Mouse (Mus musculus): ENCODE data around the gene Hmgcll1. TPM values are rescaled to one million over a fixed set of nuclear protein-coding genes. Genes with fewer than 3 reads are reported as not detected.

Hmgcll1 gene
- total RNA-seq (2017): 0.86 and 1.4 TPM in 2 replicates

- ATAC-seq (ENCODE audit: extremely low read depth, insufficient number of reproducible peaks, low FRiP score, poor library complexity, severe bottlenecking): peak; percentile 30; the same call in 1 of the 2 replicates
Measured at GRCm38 (mm10) chr9:76014631-76015531, at the start of gene Hmgcll1. Gene Hmgcll1, plus strand, starts transcription at chr9:76014855.

GRCm38 (mm10) chr9:75980097-75980496 is 34.6 kb upstream of the Hmgcll1 start:
- ATAC-seq (ENCODE audit: extremely low read depth, insufficient number of reproducible peaks, low FRiP score, poor library complexity, severe bottlenecking): no peak

- no peak for ATAC-seq (ENCODE audit: extremely low read depth, insufficient number of reproducible peaks, low FRiP score, poor library complexity, severe bottlenecking)
Measured at GRCm38 (mm10) chr9:75981139-75981538, 33.5 kb upstream of the Hmgcll1 start.

- no peak for ATAC-seq (ENCODE audit: extremely low read depth, insufficient number of reproducible peaks, low FRiP score, poor library complexity, severe bottlenecking)
Measured at GRCm38 (mm10) chr9:75989491-75989890, 25.2 kb upstream of the Hmgcll1 start.

- no peak for ATAC-seq (ENCODE audit: extremely low read depth, insufficient number of reproducible peaks, low FRiP score, poor library complexity, severe bottlenecking)
Measured at GRCm38 (mm10) chr9:75998791-75999350, 15.8 kb upstream of the Hmgcll1 start.

- no peak for ATAC-seq (ENCODE audit: extremely low read depth, insufficient number of reproducible peaks, low FRiP score, poor library complexity, severe bottlenecking)
Measured at GRCm38 (mm10) chr9:76000876-76001858, 13.5 kb upstream of the Hmgcll1 start.

GRCm38 (mm10) chr9:76003066-76003465 is 11.6 kb upstream of the Hmgcll1 start:
- no peak for ATAC-seq (ENCODE audit: extremely low read depth, insufficient number of reproducible peaks, low FRiP score, poor library complexity, severe bottlenecking)

- no peak for ATAC-seq (ENCODE audit: extremely low read depth, insufficient number of reproducible peaks, low FRiP score, poor library complexity, severe bottlenecking)
Measured at GRCm38 (mm10) chr9:76003637-76004036, 11.0 kb upstream of the Hmgcll1 start.

- ATAC-seq (ENCODE audit: extremely low read depth, insufficient number of reproducible peaks, low FRiP score, poor library complexity, severe bottlenecking): no peak
Measured at GRCm38 (mm10) chr9:76007342-76007970, 7.2 kb upstream of the Hmgcll1 start.

- no peak for ATAC-seq (ENCODE audit: extremely low read depth, insufficient number of reproducible peaks, low FRiP score, poor library complexity, severe bottlenecking)
Measured at GRCm38 (mm10) chr9:76013789-76014188, 866 bp upstream of the Hmgcll1 start.

- no peak for ATAC-seq (ENCODE audit: extremely low read depth, insufficient number of reproducible peaks, low FRiP score, poor library complexity, severe bottlenecking)
Measured at GRCm38 (mm10) chr9:76015971-76016370, 1.3 kb downstream of the Hmgcll1 start.

- no peak for ATAC-seq (ENCODE audit: extremely low read depth, insufficient number of reproducible peaks, low FRiP score, poor library complexity, severe bottlenecking)
Measured at GRCm38 (mm10) chr9:76016506-76016905, 1.9 kb downstream of the Hmgcll1 start.

GRCm38 (mm10) chr9:76023551-76023973 is 8.9 kb downstream of the Hmgcll1 start:
- ATAC-seq (ENCODE audit: extremely low read depth, insufficient number of reproducible peaks, low FRiP score, poor library complexity, severe bottlenecking): no peak

GRCm38 (mm10) chr9:76024277-76025246 is 9.9 kb downstream of the Hmgcll1 start:
- ATAC-seq (ENCODE audit: extremely low read depth, insufficient number of reproducible peaks, low FRiP score, poor library complexity, severe bottlenecking): 0 out of 2 replicates have a peak, but pooled peaks have one; percentile 13

GRCm38 (mm10) chr9:76029471-76030199 is 15.0 kb downstream of the Hmgcll1 start:
- ATAC-seq (ENCODE audit: extremely low read depth, insufficient number of reproducible peaks, low FRiP score, poor library complexity, severe bottlenecking): no peak

- ATAC-seq (ENCODE audit: extremely low read depth, insufficient number of reproducible peaks, low FRiP score, poor library complexity, severe bottlenecking): no peak
Measured at GRCm38 (mm10) chr9:76035058-76035457, 20.4 kb downstream of the Hmgcll1 start.
